ENCODE assay signal across 19 mouse cellular contexts in genomic region chr4:121080395-121080794, GRCm38 (mm10). TPM values are rescaled to one million over a fixed set of nuclear protein-coding genes. Genes with fewer than 3 reads are reported as not detected.
"Had no signal": no experiment of that assay in that cellular context is flagged by ENCODE, and none has a peak within 500 bp of the region (broad histone marks: within the 10 kb centered on the region; RNA-seq: fewer than 3 reads in every experiment).

No protein-coding gene starts in this region.

- H3K4me2 ChIP-seq: limb, embryonic 13.5 days; neural tube, embryonic 12.5 days had no signal

- H3K9ac ChIP-seq: limb, embryonic 13.5 days; liver, embryonic 14.5 days; neural tube, embryonic 12.5 days had no signal

- H3K4me3 ChIP-seq: limb, embryonic 13.5 days; neural tube, embryonic 12.5 days had no signal

- H3K27me3 ChIP-seq: limb, embryonic 13.5 days; neural tube, embryonic 12.5 days had no signal

- H3K9me3 ChIP-seq: limb, embryonic 13.5 days; neural tube, embryonic 12.5 days had no signal

- DNase-seq: kidney, postnatal 36 days; layer of hippocampus, adult 9-11 months; layer of hippocampus, postnatal 36 days; left cerebral cortex, postnatal 4 days; lung, adult 18-20 months; midbrain, embryonic 14.5 days; spleen, adult 18-20 months; thymus, adult 18-20 months; thymus, postnatal 14 days had no signal

- H3K4me1 ChIP-seq: limb, embryonic 13.5 days; neural tube, embryonic 12.5 days had no signal

- H3K27ac ChIP-seq: kidney, postnatal 0 days; limb, embryonic 13.5 days; liver, embryonic 14.5 days; neural tube, embryonic 12.5 days had no signal

RNA-seq across cellular contexts. Expression of gene Tmco2, which starts 28.6 kb away (rescaled TPM):
- total RNA-seq: layer of hippocampus, adult 18-20 months; layer of hippocampus, postnatal 36 days; left cerebral cortex, postnatal 4 days; liver, adult 2 months; neutrophil, adult 5-6 weeks had no signal
- polyA plus RNA-seq: kidney, postnatal 0 days; limb, embryonic 13.5 days; liver, adult 2 months; liver, embryonic 14.5 days; lung, embryonic 16.5 days; midbrain, embryonic 14.5 days; neural tube, embryonic 12.5 days; stomach, embryonic 14.5 days had no signal

RNA-seq across cellular contexts. Expression of gene Col9a2, which starts 41.2 kb away (rescaled TPM):
- total RNA-seq: liver, adult 2 months; monocyte, adult 5-6 weeks; neutrophil, adult 5-6 weeks had no signal
- polyA plus RNA-seq: liver, adult 2 months had no signal
